In the genomic region with DNA sequence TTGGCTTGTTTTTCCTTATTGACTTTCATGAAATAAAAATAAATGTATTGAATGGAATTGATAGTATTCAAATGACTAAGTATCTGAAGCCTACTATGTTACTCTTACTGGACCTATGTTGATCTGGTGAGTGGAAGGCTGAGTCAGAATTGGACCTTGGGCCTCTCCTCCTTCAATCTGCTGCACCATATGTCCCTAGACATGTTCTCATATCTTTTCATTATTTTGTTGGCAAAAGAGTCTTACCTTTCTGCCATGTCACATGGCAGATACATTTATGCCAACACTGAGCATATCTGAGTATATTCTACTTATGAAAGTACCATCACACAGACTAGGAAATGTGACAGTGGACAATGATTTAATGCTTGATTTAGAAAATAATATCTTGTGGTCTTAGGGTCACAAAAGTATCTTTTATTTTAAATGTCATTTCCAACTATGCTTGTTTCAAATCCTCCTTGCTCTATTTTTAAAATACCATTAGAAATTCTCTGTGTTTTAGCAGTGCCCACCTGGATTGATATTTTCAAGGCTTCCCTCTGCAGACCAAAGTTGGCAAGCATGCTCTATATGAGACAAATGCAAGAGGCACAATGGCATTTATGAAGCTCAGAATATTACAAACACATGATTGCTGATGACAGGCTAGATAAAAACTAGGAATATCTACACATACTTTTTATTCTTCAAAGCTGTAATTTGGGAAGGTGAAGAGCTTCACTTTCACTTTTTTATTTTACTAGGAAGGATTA, we compare ENCODE assay signal across 12 mouse cellular contexts.
DNase-seq lines count a peak whose midpoint lies in the region.
"Had no signal": no experiment of that assay in that cellular context is flagged by ENCODE, and none has a peak within 500 bp of the region (broad histone marks: within the 10 kb centered on the region; RNA-seq: fewer than 3 reads in every experiment).

No protein-coding gene starts in this region.

- DNase-seq in brain, adult 2 months (ENCODE audit: low read depth, low spot score): peak; percentile 95
- DNase-seq in cerebellum, adult 11-12 months: peak; percentile 69
- DNase-seq in cerebellum, adult 9-10 months: peak; percentile 87
- DNase-seq in cerebellum, postnatal 25 days: peak; percentile 45 to 67
- no peak for DNase-seq in gastrocnemius, postnatal 25 days
- DNase-seq in B cell, adult 2 months: no peak
- DNase-seq in heart, adult 9 months (ENCODE audit: low spot score in 2 of 2): no peak
- DNase-seq: adrenal gland, adult 8-10 months; adrenal gland, postnatal 36 days; gastrocnemius, postnatal 14 days; heart, postnatal 36 days; kidney, adult 8-10 months had no signal

Comparison
In these comparisons a context has a peak if more than half of its experiments do, and no peak if none do; other contexts are left out.
1. DNase-seq: peak in brain, adult 2 months (single experiment), cerebellum, adult 11-12 months (single experiment), cerebellum, adult 9-10 months (single experiment) and cerebellum, postnatal 25 days (2 of 2); none in gastrocnemius, postnatal 25 days (single experiment), B cell, adult 2 months (0 of 2) and heart, adult 9 months (0 of 2).